Mouse (Mus musculus) ovary, postnatal 10 days (tissue): ENCODE measurements at regions not wholly inside any gene's neighbourhood (a gene's known extent, or its start where the extent isn't known, plus 50 kb on each side); places are given as distances from the start of the nearest gene placed in this dataset.

Experiments
- DNase-seq: peaks from one replicate; pipeline ENCODE4 v3.0.0; 2022; ENCODE audit warnings: low spot score

DNA sequence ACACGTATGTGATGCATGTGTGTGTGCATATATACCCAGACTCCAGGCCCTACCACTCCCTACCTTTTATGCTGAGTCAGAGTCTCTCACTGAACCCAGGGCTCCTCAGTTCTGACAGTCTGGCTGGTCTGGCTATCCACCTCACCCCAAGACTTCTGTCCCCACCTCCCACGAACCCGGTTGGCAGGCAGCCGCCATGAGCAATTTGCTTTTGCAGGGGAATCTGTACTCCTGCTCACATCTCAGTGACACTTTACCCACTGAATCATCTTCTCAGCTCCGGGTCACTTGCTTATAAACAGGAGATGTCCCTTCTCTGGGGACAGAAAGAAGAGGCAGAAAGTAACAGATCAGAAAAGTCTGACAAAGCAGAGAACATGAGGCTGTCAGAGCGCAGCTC, 193.0 kb downstream of the Cdc5l start:
- no peak for DNase-seq

DNA sequence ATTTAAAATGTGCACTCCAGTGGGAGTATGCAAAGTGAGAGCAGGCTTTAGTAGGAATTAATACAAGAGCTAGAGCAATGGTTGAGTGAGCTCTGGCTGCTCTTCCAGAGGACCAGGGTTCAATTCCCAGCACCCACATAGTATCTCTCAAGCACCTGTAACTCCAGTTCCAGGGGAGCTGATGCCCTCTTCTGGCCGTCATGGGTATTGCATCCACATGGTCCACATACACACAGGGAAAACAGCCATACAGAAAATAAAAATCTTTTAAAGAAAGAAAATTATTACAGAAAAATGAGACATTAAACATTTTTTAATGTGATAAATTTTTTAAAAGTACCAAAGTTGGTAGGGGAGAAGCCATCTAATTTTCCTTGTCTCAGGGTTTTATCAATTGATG, 196.3 kb downstream of the Cdc5l start:
- no peak for DNase-seq

DNA sequence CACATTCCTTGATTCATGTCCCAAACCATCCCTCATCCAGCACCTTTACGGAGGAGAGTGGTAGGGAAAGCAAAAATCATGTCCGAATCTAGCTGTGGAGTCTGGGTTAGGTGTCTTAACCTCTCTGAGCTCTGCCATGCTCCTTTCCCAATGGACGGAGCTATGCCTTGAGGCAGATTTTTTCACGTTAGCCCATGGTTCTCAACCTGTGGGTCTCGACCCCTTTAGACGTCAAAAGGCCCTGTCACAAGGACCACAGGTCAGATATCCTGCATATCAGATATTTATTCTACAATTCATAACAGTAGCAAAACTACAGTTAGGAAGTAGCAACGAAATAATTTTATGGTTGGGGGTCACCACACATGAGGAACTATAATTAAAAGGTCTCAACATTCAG, 198.1 kb downstream of the Cdc5l start:
- no peak for DNase-seq

DNA sequence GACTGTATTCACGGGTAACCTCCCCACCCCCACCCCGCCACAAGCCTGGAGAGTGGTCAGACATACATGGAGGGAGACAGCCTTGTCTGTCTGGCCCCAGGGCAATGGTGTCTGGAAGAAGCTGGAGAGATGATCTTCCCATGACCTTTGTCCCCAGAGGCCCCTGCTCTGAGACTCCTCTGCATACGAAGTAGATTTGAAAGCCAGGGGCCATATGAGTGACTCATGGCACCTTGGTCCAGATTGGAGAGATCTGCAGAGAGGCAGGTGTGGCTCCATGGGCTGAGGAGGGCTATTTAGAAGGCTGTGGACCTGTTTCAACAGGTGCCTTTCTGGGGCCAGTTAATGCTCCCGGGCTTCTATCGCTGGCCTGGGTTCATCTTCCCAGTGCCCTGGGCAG, 200.7 kb downstream of the Cdc5l start:
- DNase-seq: no peak

DNA sequence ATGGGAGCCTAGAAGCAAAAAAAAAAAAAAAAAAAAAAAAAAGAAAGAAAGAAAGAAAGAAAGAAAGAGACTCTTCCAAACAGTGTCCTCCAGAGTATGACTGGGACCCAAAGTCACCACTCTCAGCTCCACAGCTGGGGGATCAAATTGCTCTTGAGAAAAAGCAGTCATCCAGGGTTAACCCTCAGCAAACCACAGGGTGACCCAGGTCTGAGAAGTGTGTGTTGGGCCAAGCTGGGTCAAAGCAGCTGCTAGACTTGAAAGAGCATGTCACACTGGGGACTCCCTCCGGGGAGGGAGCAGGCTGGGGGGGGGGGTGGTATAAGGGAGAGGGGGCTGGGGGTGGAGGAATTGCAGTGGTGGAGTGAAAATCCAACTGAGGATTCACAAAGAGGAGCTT, 206.3 kb downstream of the Cdc5l start:
- DNase-seq: no peak

DNA sequence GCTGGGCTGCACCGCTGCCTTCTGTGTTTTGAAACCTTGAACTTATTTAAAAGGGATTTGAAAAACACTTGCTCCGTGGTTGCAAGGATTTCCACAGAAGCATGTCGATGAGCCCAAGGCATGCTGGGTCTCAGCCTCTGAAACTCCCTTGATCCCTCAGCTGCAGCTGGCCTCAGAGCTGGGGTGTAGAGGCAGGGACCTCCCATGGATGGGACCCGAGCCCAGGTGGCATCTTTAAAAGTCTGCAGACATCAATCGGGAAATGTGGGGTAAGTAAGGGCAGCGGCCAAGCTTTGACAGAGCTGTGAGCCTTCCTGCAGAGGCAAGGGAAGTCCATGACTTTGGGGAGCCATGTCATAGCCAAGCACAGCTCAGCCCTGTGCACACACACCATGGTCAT, 207.1 kb downstream of the Cdc5l start:
- DNase-seq: no peak

DNA sequence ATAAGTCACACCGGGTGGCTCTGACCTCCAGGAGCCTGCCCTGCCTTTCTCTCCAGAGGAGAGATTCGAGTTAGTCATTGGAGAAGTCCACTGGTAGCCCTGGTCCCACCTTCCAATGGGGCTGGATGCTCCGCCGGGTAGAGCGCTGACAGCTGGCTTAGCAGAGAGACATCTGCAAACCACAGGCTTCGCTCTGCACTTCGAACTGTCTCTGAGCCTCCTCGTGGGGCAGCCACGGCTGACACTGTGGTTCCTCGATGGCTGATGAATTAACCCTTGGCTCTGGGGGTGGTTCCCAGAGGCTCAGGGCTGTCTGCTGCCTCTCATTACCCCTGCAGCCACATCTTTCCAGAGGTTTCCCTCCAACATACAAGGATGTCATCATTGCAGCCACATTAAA, 211.9 kb downstream of the Cdc5l start:
- no peak for DNase-seq

DNA sequence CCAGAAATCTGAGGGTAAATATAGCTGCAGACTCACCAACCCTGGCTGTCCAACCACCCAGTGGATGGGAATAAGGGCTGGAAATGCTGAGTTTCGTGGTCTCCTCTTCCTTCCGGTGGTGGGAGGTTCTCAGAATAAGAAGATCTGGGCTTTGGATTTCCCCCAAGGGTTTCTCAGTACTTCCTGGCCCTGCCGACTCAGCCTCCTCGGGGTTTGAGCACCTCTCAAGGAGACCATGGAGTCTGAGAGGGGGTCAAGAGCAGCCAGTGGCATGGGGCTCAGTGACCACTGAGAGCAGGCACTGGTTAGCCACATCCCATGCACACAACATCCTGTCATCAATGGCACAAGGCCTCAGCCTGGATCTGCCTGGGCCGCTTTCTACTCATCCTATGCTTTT, 216.4 kb downstream of the Cdc5l start:
- no peak for DNase-seq

DNA sequence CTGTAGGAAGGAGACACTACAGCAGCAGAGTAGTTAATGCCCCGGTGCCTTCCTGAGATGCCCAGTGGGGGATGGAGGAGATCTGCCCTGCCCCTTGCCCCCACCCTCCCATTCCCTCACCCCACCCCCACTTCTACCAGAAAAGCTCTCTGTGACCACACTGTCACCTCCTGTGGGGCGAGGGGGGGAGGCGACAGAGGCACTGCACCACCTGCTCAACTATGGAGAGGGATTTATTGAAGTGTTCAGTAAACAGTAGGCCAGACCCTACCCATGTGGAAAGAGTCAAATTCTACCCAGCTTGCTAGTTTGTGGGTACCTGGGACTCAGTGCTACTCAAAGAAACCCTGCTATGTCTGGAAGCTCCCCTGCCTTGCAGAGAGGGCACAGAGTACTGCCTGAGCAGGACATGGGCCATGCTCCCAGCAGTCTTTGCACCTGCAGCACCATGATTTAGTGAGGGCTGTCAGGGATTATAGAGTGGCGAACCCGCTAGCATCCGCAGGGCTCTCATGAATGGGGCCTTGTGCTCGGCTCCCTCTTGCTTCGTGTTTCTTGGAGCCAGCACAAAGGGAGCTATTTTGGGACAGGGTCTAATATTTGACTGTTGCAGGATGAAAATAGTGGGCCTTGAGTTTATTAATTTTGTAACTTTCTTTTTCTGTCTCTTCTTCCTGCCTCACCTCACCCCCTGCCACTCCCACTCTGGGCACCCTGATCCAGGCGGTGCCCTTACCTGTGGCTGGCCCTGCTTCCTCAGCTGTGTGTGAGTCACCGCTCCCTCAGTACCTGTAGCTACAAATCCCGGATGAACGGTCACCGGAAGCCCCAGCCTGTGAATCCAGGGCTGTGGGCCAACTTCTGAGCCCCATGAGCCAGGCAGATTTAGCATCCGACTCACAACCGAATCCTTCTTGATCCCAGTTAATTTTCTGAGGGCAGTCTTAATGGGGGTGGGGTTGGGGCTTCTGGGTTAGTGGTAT, 218.2 kb downstream of the Cdc5l start:
- no peak for DNase-seq

DNA sequence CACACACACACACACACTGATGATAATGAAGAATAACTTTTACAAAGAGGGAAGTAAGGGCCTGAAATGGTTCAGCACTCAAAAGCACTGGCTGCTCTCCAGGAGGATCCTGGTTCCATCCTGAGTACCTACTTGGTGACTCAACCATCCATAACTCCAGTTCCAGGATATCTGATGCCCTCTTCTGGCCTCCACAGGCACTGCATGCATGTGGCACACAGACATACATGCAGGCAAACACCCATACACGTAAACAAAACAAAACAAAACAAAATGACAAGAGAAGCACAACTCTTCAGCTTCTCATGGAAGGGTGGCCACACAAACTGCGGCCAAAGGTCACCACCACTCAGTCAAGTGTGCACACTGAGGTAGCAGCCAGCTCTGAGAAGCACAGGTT, 222.6 kb downstream of the Cdc5l start:
- no peak for DNase-seq

DNA sequence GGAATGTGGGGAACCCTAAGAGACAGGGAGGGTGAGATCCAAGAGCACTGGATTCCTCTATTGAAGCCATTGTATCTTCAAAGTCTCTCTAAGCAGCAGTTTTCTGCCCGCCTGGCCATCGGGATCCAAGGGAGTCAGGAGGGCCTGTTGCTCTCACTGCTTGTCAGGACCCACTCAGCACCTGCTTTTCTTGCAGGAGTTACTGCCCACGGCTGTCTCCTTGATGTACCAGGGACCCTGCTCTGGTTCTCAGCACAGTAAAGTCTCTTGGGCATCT, 224.2 kb downstream of the Cdc5l start:
- DNase-seq: no peak

DNA sequence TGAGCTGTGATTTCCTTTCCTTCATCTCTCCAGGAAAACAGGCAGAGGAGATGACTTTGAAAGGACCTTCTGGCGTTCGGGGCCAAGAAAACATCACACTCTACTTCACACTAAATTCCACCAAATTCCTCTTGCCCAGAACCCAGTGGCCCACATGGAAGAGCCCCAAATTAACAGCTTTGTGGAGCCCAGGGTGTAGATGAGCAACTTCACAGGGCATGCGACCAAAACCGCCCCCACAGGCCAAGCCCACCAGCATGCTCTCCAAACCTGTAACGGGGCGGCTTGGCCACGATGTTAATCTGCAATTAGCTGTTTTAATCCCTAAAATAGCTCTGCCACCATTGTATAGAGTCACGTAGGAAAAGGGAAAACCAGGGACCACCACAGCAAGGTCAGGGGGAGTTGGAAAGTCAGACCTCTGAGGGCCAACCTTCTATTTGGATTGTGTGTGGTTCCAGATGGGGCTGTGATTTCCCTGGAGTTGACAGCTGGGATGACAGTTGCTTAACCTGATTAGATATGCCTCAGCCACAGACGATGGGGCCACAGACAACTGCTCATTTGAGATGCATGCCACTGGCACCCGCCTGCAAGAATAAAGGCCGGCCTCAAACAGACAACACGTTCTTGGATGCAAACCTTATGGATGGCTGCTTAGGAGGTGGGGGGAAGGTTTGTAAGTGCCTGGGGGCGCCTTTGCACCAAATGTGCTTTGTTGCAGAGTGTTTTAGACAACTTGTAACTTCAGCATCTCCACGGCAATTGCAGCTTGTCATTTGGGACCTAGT, 224.7 kb downstream of the Cdc5l start:
- no peak for DNase-seq

DNA sequence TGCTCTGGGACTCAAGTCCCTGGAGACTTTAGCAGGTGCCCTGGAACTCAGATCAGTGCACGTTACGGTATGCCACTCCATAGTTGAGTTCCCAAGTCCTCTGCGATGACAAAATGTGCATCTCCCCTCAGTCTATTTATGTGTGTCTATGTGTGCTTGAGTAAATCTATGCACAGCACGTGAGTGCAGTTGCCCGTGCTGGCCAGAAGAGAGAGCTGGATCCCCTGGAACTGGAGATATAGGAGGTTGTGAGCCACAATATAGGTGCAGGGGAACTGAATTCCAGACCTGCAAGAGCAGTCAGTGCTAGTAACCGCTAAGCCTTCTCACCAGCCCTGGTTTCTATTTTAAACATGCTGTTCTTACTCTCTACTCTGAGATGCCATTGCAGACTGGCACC, 237.8 kb downstream of the Cdc5l start:
- no peak for DNase-seq

DNA sequence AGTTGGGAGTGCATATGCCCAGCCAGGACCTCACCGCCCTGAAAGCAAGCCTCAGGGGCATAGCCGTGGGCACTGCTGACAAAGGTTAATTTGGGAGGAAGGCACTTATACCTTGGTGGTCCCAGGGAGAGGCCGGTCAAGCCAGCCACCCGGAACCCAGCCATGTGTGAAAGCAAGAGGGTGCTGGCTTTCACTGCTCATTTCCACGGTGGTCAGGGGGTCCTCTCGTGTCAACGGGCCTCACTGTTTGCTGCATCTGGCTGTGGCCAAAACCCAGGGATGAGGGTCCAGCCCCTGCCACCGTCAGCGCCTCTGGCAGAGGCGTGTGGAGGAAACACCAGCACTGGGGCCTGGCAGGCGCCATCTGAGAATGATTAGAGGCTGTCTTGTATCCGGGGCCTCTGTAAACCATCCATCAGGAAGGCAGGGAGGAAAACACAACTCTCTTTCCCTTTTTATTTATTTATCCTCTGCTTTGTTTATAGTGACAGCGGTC, 238.7 kb downstream of the Cdc5l start:
- no peak for DNase-seq

DNA sequence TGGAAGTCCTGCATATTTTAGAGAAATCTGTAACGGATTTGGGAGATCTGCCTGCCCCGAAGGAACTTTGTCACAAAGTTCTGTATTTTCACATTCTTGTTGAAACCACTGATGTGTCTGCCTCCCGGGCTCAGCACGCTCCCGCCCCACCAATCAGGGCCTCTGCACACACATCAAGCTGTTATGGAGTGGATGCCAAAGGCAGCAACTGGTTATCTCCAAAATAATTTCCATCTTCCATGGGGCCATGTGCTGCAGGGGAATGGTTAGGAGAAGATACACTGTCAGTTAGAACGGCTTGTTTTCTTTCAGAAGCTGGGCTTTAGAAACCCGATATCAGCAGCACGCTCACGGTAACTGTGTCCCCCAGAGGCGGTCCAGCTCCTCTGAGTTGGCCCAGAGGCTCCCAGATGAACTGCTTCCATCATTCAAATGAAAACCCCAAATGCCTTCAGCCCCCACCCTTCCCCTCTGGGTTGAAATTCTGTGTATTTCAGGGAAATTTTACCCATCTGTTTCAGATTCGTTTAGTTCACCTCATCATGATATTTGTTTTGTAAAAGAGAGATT, 240.0 kb downstream of the Cdc5l start:
- DNase-seq: no peak

DNA sequence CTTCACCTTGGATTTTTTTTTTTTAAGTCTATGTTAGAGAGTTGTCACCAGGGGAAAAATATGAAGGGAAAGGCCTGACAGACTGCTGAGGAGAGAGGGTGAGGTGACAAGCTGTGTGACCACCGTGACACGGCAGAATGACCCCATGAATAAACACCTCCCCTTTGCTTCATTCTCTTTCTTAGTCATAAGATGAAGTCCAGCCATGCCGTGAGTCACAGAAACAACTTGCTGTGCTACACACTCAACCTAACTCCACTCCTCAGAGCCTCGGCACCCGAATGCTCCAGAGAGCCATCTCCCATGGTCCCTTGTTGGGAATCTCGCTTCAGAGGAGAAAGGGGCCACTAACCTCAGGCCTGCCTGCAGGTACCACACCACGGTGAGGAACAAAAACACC, 246.1 kb downstream of the Cdc5l start:
- DNase-seq: no peak

DNA sequence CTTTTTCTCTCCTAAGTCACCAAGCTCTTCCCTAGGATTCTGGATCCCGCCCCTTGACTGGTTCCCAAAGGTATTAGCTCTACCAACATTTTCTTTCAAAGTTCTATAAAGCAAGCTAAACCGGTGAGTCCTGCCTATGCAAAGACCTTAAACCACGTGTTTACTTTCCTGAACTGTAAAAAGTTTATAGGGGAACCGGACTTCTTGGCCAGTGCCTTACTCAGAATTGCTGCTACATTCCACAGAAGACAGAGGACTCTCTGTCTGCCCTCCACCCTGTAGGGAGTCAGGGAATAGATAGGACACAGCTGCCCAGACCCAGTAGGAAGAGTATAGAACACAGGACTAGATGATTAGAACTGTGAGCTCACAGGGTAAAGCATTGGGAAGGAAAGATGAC, 257.2 kb downstream of the Cdc5l start:
- no peak for DNase-seq

DNA sequence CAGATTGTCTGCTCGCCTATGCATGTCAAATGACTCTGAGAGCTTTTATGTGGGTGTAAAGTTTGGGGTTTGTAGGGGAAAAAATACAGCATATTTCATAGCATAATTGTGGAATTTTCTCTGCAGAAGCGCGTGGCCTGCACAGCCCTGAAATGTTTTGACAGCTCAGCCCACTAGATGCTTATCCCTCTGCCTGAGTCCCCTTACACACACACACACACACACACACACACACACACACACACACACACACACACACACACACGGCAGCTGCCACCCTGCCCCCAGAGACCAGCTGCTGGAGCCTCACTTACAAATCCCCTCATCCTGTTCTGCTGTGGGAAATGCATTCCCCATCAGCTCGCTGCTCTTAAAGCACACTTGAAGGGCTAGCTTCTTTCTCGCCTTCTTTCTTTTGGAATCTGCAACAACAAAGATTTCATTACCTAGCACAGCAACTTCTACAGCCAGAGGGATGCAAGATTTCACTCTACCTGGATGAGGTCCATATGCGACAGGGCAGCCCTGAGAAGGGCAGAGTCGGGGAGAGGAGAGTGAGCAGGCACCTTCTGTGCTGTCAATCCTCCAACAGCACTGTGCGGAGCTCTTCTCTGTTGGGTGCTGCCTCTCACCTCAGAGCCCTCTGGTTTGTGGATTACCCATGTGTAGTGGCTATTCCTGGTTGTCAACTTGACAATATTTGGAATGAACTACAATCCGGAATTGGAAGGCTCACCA, 264.1 kb downstream of the Cdc5l start:
- DNase-seq: no peak
